Comparison of ENCODE assay signal across 13 mouse cellular contexts in the genomic region with DNA sequence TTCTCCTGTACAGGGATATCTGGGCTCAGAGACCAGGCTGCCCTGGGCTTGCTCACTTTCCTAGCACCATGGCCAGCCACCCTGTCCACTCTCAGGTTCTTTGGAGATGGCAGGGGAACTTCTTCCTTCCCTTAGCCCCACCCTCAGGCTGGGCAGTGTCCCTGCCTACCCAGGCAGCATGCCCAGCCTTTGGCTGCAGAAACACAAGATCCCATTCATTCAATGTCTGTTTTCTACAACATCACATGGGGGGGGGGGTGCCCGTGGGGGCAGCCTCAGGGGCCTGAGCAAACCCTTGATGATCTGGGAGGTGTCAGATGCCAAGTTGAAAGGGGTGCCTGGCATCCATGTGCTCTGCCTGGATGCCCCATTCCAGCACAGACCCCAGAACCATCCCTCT. TPM values are rescaled to one million over a fixed set of nuclear protein-coding genes. Genes with fewer than 3 reads are reported as not detected.
DNase-seq lines count a peak whose midpoint lies in the region; ATAC-seq lines count a peak whose summit lies in the region.
"Had no signal": no experiment of that assay in that cellular context is flagged by ENCODE, and none has a peak within 500 bp of the region (broad histone marks: within the 10 kb centered on the region; RNA-seq: fewer than 3 reads in every experiment).

No protein-coding gene starts in this region.

- DNase-seq in hindbrain, embryonic 10.5 days (ENCODE audit: low spot score), result no peak
- DNase-seq in 416B (ENCODE audit: low read depth), result peak; percentile 38
- no peak for DNase-seq in limb, embryonic 10.5 days (ENCODE audit: low spot score)
- DNase-seq in cerebellum, adult 11-12 months, result no peak
- no peak for DNase-seq in lung, postnatal 14 days
- no peak for DNase-seq in heart, adult 8-10 months (ENCODE audit: low spot score)
- DNase-seq: B cell, adult 2 months; cerebellum, adult 8-10 months; retina, postnatal 1 day had no signal

- ATAC-seq in hindbrain, embryonic 13.5 days (ENCODE audit: low FRiP score), result no peak
- ATAC-seq in embryonic facial prominence, embryonic 15.5 days (ENCODE audit: insufficient number of reproducible peaks, low FRiP score, low TSS enrichment, low read depth), result no peak

- H3K9ac ChIP-seq in hindbrain, embryonic 13.5 days, result no peak overlapping the region
- no peak overlapping the region for H3K9ac ChIP-seq in embryonic facial prominence, embryonic 15.5 days
- H3K9ac ChIP-seq: heart, embryonic 12.5 days had no signal

- whole genome bisulfite sequencing in hindbrain, embryonic 13.5 days, result 23% methylated on average over 1 of the region's 1 CpGs
- 48% methylated on average over 1 of the region's 1 CpGs for WGBS in hindbrain, embryonic 10.5 days
- 0% methylated on average over 1 of the region's 1 CpGs for WGBS in embryonic facial prominence, embryonic 15.5 days
- 50% methylated on average over 1 of the region's 1 CpGs for WGBS in limb, embryonic 10.5 days

- H3K27ac ChIP-seq in hindbrain, embryonic 13.5 days, result peak overlapping the region; percentile 56; the same call in 1 of the 2 replicates
- H3K27ac ChIP-seq in hindbrain, embryonic 10.5 days, result no peak overlapping the region; the same call in 1 of the 2 replicates
- H3K27ac ChIP-seq in embryonic facial prominence, embryonic 15.5 days (replicated peaks), result peak overlapping the region; percentile 51; the same call in 1 of the 2 replicates
- peak overlapping the region; percentile 71; the same call in 1 of the 2 replicates for H3K27ac ChIP-seq in limb, embryonic 10.5 days
- H3K27ac ChIP-seq: macrophage had no signal

- no peak overlapping the region for H3K4me3 ChIP-seq in hindbrain, embryonic 13.5 days
- H3K4me3 ChIP-seq in hindbrain, embryonic 10.5 days, result no peak overlapping the region
- H3K4me3 ChIP-seq in embryonic facial prominence, embryonic 15.5 days (replicated peaks), result no peak overlapping the region
- H3K4me3 ChIP-seq in limb, embryonic 10.5 days, result no peak overlapping the region
- H3K4me3 ChIP-seq: heart, embryonic 12.5 days had no signal

- no peaks in the 10 kb centered on the region for H3K9me3 ChIP-seq in hindbrain, embryonic 13.5 days
- no peaks in the 10 kb centered on the region for H3K9me3 ChIP-seq in hindbrain, embryonic 10.5 days
- H3K9me3 ChIP-seq in embryonic facial prominence, embryonic 15.5 days (replicated peaks), result no peaks in the 10 kb centered on the region
- no peaks in the 10 kb centered on the region for H3K9me3 ChIP-seq in limb, embryonic 10.5 days (replicated peaks)
- H3K9me3 ChIP-seq: heart, embryonic 12.5 days had no signal

- H3K36me3 ChIP-seq in hindbrain, embryonic 13.5 days, result no peaks in the 10 kb centered on the region
- H3K36me3 ChIP-seq in hindbrain, embryonic 10.5 days, result no peaks in the 10 kb centered on the region
- H3K36me3 ChIP-seq in embryonic facial prominence, embryonic 15.5 days, result peaks cover 71% of the 10 kb centered on the region
- H3K36me3 ChIP-seq in limb, embryonic 10.5 days, result no peaks in the 10 kb centered on the region
- H3K36me3 ChIP-seq: heart, embryonic 12.5 days had no signal

- H3K27me3 ChIP-seq in hindbrain, embryonic 13.5 days, result no peaks in the 10 kb centered on the region
- peaks cover 5% of the 10 kb centered on the region; the same call in 1 of the 2 replicates for H3K27me3 ChIP-seq in hindbrain, embryonic 10.5 days (ENCODE audit: insufficient read depth, poor library complexity, severe bottlenecking)
- no peaks in the 10 kb centered on the region for H3K27me3 ChIP-seq in embryonic facial prominence, embryonic 15.5 days
- H3K27me3 ChIP-seq in limb, embryonic 10.5 days (ENCODE audit: low read depth, poor library complexity, severe bottlenecking), result 0 out of 2 replicates have a peak, but pooled peaks cover 4% of the 10 kb centered on the region

- H3K4me2 ChIP-seq in hindbrain, embryonic 13.5 days, result no peak overlapping the region
- no peak overlapping the region for H3K4me2 ChIP-seq in embryonic facial prominence, embryonic 15.5 days (replicated peaks)
- H3K4me2 ChIP-seq: heart, embryonic 12.5 days had no signal

- H3K4me1 ChIP-seq in hindbrain, embryonic 13.5 days (replicated peaks), result peaks cover 60% of the 10 kb centered on the region
- peaks cover 64% of the 10 kb centered on the region for H3K4me1 ChIP-seq in hindbrain, embryonic 10.5 days (replicated peaks)
- peaks cover 28% of the 10 kb centered on the region for H3K4me1 ChIP-seq in embryonic facial prominence, embryonic 15.5 days
- H3K4me1 ChIP-seq in limb, embryonic 10.5 days, result peaks cover 35% of the 10 kb centered on the region

RNA-seq across cellular contexts. Expression of a gene that starts 7.1 kb away (rescaled TPM):
- 5.8 and 14.3 TPM in 2 replicates for polyA plus RNA-seq in hindbrain, embryonic 13.5 days (2015; fragmentation: Nextera tagmentation; extraction: Ambion mirVana)
- 7.2 and 8.7 TPM in 2 replicates for polyA plus RNA-seq in hindbrain, embryonic 10.5 days (2016; fragmentation: Nextera tagmentation; extraction: Ambion mirVana)
- 183 and 190 TPM in 2 replicates for polyA plus RNA-seq in embryonic facial prominence, embryonic 15.5 days (2015; fragmentation: Nextera tagmentation; extraction: Ambion mirVana)
- 3.9 and 10.2 TPM in 2 replicates for polyA plus RNA-seq in limb, embryonic 10.5 days (2016; fragmentation: Nextera tagmentation; extraction: Ambion mirVana)
- 1 to 10 TPM; 3.6 to 8.0 (median 4.8) TPM for total RNA-seq in heart, adult 8-10 months (2022)
- polyA plus RNA-seq: macrophage had no signal

RNA-seq across cellular contexts. Expression of a gene that starts 47.6 kb away (rescaled TPM):
- polyA plus RNA-seq in hindbrain, embryonic 13.5 days (2015; fragmentation: Nextera tagmentation; extraction: Ambion mirVana), result 65.1 and 65.7 TPM in 2 replicates
- 76.3 and 83.5 TPM in 2 replicates for polyA plus RNA-seq in hindbrain, embryonic 10.5 days (2016; fragmentation: Nextera tagmentation; extraction: Ambion mirVana)
- polyA plus RNA-seq in embryonic facial prominence, embryonic 15.5 days (2015; fragmentation: Nextera tagmentation; extraction: Ambion mirVana), result 68.6 and 71.0 TPM in 2 replicates
- polyA plus RNA-seq in limb, embryonic 10.5 days (2016; fragmentation: Nextera tagmentation; extraction: Ambion mirVana), result 71.4 and 73.4 TPM in 2 replicates
- total RNA-seq in heart, adult 8-10 months (2022), result 10 to 100 TPM; 31.1 to 42.7 (median 38.2) TPM

Comparison
In these comparisons a context has a peak if more than half of its experiments do, and no peak if none do; other contexts are left out.
1. RNA of a gene that starts 7.1 kb away (polyA plus RNA-seq): 183 to 190 TPM in embryonic facial prominence, embryonic 15.5 days; 3.9 to 10.2 TPM in limb, embryonic 10.5 days, 7.2 to 8.7 TPM in hindbrain, embryonic 10.5 days and 5.8 to 14.3 TPM in hindbrain, embryonic 13.5 days; every median in the first group is over 10 times any median in the second.